Mouse (Mus musculus) spleen, embryonic (tissue): ENCODE data around the gene Cavin3.
"Not testable (repeated sequence)": the region's sequence is repeated elsewhere in the genome, so short reads cannot be mapped to it uniquely, and the experiment has no call there.

ENCODE experiments used
- CTCF ChIA-PET: fragments of 350-600 bp; sonication (Branson Sonifier 250); formaldehyde crosslinking; loops from one replicate; lab custom pipeline; 2022; lab: Charles Lee

Gene Cavin3

DNA sequence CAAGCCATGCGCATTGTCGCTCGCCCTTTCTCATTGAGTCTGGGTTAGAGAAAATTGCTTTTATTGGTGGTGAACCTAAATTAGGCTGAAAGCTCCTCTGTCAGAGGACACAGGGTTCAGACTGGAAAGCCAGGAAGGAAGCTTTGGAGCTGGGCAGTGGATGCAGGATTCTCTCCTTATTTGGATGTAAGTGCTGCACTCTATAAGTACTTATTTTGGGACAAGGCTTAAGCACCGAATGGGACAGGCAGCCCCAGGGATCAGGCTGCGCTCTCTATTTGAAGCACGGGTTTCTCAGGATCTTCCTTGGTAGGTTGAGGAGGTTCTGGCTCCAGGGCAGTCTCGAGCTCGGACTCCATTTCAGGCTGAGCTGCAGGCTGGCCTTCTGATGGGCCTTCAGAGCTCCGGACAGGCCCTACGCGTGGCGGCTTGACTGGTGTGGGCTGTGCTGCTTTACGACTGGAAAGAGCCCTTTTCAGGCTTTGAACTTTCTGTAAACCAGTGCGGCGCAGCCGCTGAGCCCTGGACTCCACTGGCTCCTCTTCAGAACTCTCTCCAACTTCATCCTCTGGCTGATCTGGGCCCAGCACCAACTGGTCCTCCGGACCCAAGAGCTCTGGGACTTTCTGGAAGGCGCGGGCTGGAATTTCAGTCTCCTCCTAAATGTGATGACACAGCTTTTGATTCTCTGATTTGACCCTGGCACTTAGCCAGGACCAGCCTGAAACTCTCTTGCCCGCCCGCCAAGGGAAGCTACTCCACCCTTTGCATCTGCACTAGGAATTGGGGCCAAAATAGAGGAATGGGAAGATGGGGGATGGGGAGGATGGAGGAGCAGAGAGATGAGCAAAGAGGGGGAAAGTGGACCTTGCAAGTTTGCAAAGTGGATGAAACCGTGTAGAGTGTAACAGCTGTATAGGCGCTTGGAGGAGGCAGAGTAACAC, 1.3 kb downstream of the Cavin3 start:
- CTCF ChIA-PET, result no interaction called here

- CTCF ChIA-PET, result no interaction called here
These were observed 2.0 kb downstream of the Cavin3 start for GRCm38 (mm10) chr7:105480081-105480480.

DNA sequence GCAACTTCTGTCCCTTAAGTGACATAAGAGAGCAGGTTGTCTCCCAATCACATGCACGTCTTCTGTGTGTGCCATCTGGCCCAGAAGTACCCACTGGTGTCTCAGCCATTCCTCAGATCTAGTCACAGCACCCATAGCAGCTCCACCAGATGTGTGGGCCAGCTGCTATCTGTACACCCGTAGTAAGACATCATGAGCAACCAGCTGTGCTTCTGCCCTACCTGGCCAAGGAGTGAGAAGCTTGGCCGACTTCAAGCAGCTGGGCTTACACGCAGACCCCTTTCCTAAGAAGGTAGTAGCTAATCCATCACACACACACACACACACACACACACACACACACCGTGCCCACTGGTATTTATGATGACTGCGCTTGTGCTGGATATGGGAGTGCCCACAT, 2.9 kb downstream of the Cavin3 start:
- CTCF ChIA-PET, result no interaction called here

- CTCF ChIA-PET, result no interaction called here
These were observed 3.8 kb downstream of the Cavin3 start for GRCm38 (mm10) chr7:105478344-105478743.

DNA sequence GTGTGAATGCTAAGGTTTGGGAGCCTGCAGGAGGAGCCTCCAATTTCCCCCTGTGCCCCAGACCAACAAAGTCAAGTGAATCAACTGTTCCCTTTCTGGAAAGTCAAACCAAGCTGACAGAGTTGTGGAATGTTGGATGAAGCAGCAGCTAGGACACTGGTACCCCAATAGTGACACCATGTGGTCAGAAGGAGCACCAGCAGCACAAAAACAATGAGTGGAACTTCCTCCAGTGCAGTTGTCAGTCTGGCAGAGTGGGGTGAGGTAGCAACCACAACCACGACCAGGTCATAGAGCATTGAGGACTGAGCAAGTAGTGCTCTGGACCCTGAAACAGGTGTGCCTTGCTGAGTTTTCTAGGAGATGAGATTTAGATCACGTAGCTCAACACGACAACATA, 4.3 kb downstream of the Cavin3 start:
- CTCF ChIA-PET, result no interaction called here

DNA sequence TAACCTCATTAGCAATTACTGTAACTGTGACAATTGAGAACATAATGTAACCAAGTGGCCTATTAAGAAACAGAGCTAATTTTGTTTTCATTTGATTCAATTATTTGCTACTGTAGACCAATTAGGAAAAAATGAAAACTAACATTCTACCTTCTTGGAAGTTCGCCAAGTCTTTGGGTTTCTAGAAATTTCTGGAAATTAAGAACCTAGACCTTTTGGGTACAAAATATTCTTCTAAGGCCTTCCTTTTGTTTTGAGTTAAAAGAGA, 4.7 kb downstream of the Cavin3 start:
- CTCF ChIA-PET, result no interaction called here

DNA sequence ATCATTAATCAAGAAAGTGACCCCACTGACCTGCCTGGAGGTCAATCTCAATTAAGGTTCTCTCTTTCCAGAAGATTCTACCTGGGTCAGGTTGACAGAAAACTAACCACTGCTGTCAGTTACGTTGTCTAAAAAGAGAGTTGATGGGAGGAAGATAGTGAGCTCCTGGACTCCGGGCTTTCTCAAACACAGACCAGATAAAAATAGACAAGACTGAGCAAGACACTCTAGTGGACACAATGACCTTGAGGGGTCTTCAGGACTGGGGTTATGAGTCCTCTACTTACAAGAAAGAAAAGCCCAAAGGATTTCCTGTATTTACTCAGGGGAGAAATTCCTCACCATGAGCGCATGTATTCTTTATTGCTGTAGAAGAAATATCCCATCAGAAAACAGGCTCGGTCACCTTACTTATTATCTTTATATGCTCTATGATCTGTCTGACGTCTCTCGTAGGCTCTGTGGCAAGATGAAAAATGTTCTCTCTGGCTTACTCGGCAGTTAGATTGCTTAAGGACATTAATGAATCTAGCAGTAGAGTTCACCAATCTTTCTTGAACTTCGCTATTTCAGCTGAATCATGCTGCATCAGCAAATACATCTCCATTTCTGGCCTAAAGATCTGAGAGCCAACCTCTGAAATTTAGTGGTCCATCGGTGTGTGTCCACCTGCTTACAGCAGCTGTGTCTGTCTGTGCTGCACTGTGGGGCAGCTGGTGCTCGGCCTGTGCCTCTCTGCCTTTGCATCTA, 5.2 kb downstream of the Cavin3 start:
- CTCF ChIA-PET, result no interaction called here

GRCm38 (mm10) chr7:105475396-105475949, 6.6 kb downstream of the Cavin3 start:
- CTCF ChIA-PET, result no interaction called here

DNA sequence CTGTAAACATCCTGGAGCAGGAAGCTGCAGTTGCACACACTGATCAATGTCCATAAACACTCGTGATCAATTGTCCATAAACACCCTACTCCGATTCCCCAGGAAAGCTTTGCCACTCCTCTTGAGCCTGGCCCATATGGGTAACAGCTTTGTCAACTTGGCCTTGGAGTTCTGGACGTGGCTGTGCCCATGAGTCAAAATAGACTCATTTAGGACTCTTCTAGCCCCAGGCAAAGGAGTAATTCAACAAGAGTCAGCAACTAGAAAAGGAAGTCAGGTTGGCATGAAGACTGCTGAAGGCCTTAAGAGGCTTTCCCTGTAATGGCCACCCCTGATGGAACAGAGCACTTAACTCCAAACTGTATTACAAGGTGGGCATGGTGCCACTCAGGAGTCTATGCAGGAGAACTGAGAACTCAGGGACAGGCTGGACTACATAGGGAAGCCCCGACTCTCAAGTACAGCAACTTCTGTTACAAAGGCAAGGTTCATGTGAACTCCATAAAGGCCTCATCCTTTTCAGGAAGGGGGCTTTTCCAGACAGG, 7.3 kb downstream of the Cavin3 start:
- CTCF ChIA-PET, result no interaction called here

- CTCF ChIA-PET, result no interaction called here
These were observed 9.5 kb downstream of the Cavin3 start for GRCm38 (mm10) chr7:105472607-105473006.

DNA sequence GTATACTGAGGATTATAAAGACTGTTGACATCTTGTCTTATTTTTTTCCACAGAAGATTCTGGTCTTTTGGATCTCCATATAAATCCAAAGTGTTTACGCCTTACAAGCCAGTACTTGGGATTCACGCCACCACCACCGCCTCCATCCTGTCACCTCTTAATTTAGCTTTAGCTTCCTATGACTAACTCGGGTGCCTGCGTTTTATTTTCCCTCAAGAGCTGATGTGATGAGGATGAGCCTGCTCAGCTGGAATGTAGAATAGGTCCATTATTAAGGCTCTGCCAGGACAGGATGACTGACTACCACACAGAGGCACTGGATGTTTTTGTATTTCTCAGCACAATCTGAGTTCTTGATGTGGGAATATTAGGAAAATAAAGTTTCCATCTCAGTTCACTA, 16.6 kb downstream of the Cavin3 start:
- CTCF ChIA-PET, result not testable (repeated sequence)

- CTCF ChIA-PET, result no interaction called here
These were observed 23.6 kb downstream of the Cavin3 start for GRCm38 (mm10) chr7:105458546-105458945.

GRCm38 (mm10) chr7:105453345-105453744, 28.8 kb downstream of the Cavin3 start:
- CTCF ChIA-PET, result not testable (repeated sequence)

DNA sequence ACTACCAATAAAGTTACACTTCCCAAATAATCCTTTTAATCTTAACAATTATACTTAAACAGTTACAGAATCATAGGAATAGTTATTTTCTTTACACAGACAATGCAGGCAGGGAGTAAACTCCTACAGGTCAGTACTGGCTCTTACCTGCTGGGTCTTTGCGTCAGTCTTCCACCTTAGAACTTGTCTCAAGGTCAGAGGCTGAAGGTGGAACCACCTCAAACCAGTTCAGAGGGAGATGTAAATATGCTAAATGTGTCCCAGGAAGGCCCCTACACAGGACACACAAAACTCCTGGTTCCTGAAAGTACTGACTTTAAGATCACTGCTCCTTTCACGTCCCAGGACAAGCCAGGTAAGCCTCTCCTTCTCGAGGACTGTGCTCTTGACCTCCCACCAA, 37.0 kb downstream of the Cavin3 start:
- CTCF ChIA-PET, result no interaction called here

DNA sequence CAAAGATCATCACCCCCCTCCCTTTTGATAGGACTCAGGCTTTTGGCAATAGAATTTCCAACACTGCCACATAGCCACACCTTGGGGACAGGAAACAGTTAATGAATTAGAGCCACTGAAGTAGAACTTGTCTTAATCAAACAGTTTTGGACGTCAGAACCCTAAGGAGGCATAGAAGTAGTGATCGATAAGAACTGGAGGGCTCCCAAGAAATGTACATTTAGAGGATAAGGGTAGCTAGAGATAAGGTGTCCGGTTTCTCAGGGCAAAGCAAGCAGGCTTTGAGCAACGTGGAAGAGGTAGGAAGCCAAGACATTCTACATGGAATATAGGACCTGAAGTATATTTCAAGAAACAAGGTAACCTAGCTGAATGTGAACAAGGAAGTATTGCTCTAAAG, 40.7 kb downstream of the Cavin3 start:
- CTCF ChIA-PET, result no interaction called here

DNA sequence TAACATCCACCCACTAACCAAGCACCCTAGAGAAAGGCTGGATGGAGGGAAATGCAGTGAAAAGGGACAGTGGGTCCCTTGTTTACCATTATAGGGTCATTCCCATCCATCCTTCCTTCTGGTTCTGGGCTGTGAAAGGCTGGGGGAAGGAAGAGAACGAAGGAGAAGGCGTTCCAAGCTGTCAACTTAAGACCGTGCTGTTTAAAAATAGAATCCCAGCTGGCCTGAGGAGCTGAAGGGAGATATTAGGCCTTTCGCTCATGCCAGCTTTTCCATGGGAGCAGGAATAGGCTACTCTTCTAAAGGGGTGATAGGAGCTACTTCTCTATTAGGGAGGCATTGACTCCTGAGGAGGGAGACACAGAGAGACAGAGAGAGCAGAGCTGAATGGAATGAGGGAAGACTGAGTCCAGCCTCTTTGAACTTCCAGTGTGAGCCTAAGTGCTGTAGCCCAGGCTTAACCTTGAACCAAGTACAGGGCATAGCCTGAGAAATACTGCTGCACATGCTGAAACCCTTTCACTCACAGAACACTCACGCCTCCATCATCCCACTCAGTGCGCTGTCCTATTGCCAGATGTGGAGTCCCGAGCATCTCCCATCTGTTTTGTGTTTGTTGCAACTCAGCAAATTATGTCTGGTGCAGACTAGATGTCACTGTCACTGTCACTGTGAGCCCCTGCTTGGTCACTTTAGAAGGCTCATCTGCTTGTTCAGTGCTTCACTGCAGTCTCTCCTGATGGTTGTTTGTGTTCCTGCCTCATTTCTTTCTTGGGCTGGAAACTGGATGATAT, 43.9 kb downstream of the Cavin3 start:
- CTCF ChIA-PET, result no interaction called here

- CTCF ChIA-PET, result no interaction called here
These were observed 47.3 kb downstream of the Cavin3 start for GRCm38 (mm10) chr7:105434798-105435197.

DNA sequence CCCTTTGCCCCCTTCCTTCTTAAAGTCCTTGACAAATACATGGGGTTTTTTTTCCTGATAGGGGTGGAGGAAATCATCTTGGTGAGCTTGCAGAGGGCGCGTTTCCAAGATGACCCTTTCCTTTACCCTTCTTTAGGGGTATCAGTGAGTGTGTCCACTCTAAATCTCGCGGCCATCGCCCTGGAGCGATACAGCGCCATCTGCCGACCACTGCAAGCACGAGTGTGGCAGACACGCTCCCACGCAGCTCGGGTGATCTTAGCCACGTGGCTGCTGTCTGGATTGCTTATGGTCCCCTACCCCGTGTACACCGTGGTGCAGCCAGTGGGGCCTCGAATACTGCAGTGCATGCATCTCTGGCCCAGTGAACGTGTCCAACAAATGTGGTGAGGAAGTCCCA, 48.2 kb downstream of the Cavin3 start:
- CTCF ChIA-PET, result no interaction called here

DNA sequence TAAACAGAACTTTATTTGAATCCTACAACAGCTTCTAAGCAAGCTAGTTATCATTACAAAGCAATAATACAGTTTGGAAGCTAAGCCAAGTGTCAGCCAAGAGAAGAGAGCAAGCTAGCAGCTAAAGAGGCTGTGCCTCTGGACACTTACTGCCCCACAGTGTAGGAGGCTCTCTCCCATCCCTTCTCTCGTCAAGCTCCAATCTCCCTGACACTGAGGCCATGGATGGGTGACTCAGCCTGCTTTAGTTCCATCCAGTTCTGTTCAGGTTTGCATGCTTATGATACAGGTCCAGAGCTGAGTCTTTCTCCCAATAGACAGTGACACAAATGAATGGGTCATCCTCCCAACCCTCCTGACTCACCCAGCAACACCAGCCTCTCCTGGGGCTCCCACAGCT, 50.0 kb downstream of the Cavin3 start:
- CTCF ChIA-PET, result no interaction called here
